Mouse (Mus musculus): Measurements from ENCODE around the gene 0610010K14Rik. TPM values are rescaled to one million over a fixed set of nuclear protein-coding genes. Genes with fewer than 3 reads are reported as not detected.

0610010K14Rik gene
- polyA plus RNA-seq, 1 experiment from 2014 or later, result 125 TPM

GRCm38 (mm10) chr11:70223724-70224123, 14.0 kb downstream of the 0610010K14Rik start:
- Histone ChIP-seq H3K4me1 (peaks cover 64% of the 10 kb centered on the region), H3K4me2 (peak overlapping the region; percentile 71), H3K36me3 (no peaks in the 10 kb centered on the region), H3K9ac (0 out of 2 replicates have a peak overlapping the region, but pooled peaks have one; percentile 24), H3K27ac (replicated peaks) (peak overlapping the region; percentile 81), H3K27me3 (replicated peaks) (peaks cover 60% of the 10 kb centered on the region), H3K9me3 (no peaks in the 10 kb centered on the region), H3K4me3 (peak overlapping the region; percentile 18)
- 61% methylated on average over 9 of the region's 9 CpGs for WGBS
- ATAC-seq (ENCODE audit: extremely low read depth, insufficient number of reproducible peaks, low FRiP score, low TSS enrichment), result no peak

DNA sequence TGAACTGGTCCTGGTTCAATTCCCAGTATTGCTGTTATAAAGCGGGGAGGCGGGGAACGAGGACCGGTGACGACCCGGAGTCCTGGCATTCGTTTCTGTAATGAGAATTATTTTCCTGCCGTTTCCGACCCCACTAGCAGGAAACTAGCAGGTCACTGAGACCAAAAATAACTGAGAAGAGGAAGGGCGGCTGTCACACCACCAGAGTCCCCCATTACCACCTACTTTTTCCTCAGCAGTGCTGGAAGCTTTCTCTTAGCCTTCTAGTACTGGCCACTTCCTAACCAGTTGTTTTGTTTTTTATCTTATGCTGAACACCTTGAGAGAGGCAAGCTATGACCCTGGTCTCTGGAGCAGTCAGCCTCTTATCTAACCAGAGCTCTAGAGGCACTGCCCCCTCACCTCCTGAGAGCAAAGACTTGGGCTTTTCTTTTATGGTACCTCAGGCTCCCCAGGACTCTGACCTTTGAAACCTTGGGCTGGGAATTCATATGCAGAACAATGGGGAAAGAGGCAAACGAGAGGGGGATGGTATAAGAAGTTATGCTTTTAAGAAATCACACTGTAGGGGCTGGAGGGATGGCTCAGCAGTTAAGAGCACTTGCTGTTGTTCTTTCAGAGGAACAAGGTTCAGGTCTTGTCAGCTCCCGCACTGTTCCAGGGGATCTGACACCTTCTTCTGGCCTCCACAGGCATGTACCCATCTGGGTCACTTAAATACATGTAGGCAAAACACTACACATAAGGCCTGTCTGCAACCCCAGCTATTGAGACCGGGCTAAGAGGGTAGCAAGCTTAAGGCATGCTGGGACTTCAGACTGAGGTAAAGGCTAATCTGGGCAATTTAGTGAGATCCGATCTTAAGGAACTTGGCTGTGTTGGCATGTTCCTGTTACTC, 15.9 kb downstream of the 0610010K14Rik start:
- peak overlapping the region; percentile 89 for H3K9ac ChIP-seq
- WGBS, result 10% methylated on average over 14 of the region's 14 CpGs
- no peaks in the 10 kb centered on the region for H3K9me3 ChIP-seq
- H3K27ac ChIP-seq (replicated peaks), result peak overlapping the region; percentile 91
- peak overlapping the region; percentile 62 for H3K4me3 ChIP-seq
- H3K27me3 ChIP-seq (replicated peaks), result peaks cover 58% of the 10 kb centered on the region
- peak overlapping the region; percentile 98 for H3K4me2 ChIP-seq
- H3K4me1 ChIP-seq, result peaks cover 50% of the 10 kb centered on the region
- H3K36me3 ChIP-seq, result peaks cover 10% of the 10 kb centered on the region
- peak; percentile 43; the same call in 1 of the 2 replicates for ATAC-seq (ENCODE audit: extremely low read depth, insufficient number of reproducible peaks, low FRiP score, low TSS enrichment)

DNA sequence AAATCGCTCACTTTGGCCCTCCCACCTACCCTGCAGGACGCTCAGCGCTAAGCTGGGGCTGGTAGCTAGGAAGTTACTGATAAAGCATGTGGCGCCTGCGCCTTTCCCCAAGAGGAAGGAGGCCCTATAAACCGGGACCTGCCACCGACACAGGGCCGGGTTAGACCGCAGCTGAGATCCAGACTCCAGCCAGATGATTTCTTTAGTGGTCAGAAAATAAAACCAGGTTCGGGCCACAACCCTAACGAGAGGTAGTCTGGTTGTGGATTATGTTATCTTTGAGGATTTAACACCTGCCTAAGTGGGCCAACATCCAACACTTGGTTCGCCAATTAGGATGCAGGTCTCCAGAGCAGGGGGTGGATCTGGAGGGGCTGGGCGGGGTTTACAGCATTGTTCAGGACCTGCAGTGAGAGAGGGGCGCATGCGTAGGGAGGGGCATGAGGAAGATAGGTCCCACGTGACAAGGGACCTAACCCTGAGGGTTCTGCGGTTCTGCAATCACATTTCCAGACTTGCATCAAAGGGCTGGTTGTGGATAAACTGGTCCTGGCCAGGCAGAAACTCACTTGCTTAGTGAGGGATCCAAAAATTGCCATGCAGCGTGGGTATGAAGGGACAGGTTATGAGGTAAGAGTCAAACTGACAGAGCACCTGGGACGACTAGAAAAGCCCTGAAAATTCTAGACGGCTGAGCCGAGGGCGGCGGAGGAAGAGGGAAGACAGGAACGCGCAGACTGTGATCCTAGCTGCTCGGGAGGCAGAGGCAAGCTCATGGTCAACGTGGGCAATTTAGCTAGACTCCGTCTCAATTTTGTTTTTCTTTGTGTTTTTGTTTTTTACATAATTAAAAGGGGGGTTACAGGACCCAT, 16.7 kb downstream of the 0610010K14Rik start, which contains the start of gene Slc16a13:
Gene Slc16a13 (minus strand): TSS at position 334 of the 872 bp plus-strand sequence.
- Histone ChIP-seq H3K36me3 (peaks cover 10% of the 10 kb centered on the region), H3K9me3 (no peaks in the 10 kb centered on the region), H3K27me3 (replicated peaks) (peaks cover 58% of the 10 kb centered on the region), H3K27ac (replicated peaks) (peak within 1 kb of the TSS; percentile 91), H3K4me3 (peak within 1 kb of the TSS; percentile 62), H3K9ac (peak within 1 kb of the TSS; percentile 89), H3K4me1 (peaks cover 41% of the 10 kb centered on the region), H3K4me2 (peak within 1 kb of the TSS; percentile 98)
- under 1% methylated on average over 28 of the region's 28 CpGs for WGBS
- ATAC-seq (ENCODE audit: extremely low read depth, insufficient number of reproducible peaks, low FRiP score, low TSS enrichment), result peak; percentile 89

GRCm38 (mm10) chr11:70220323-70220722, 17.4 kb downstream of the 0610010K14Rik start:
- H3K36me3 ChIP-seq, result peaks cover 10% of the 10 kb centered on the region
- no peak for ATAC-seq (ENCODE audit: extremely low read depth, insufficient number of reproducible peaks, low FRiP score, low TSS enrichment)

GRCm38 (mm10) chr11:70219873-70220272, 17.8 kb downstream of the 0610010K14Rik start:
- Histone ChIP-seq H3K4me3 (peak overlapping the region; percentile 62), H3K4me2 (peak overlapping the region; percentile 98), H3K27me3 (replicated peaks) (peaks cover 58% of the 10 kb centered on the region), H3K9ac (peak overlapping the region; percentile 89), H3K27ac (replicated peaks) (peak overlapping the region; percentile 91), H3K36me3 (peaks cover 10% of the 10 kb centered on the region), H3K4me1 (peaks cover 44% of the 10 kb centered on the region), H3K9me3 (no peaks in the 10 kb centered on the region)
- WGBS, result 63% methylated on average over 7 of the region's 7 CpGs
- no peak for ATAC-seq (ENCODE audit: extremely low read depth, insufficient number of reproducible peaks, low FRiP score, low TSS enrichment)

More at GRCm38 (mm10) chr11:70220323-70220722, 17.4 kb downstream of the 0610010K14Rik start:
- peak overlapping the region; percentile 91 for H3K27ac ChIP-seq (replicated peaks)
- peaks cover 58% of the 10 kb centered on the region for H3K27me3 ChIP-seq (replicated peaks)
- H3K9ac ChIP-seq, result peak overlapping the region; percentile 89
- H3K9me3 ChIP-seq, result no peaks in the 10 kb centered on the region
- H3K4me3 ChIP-seq, result peak overlapping the region; percentile 62
- H3K4me1 ChIP-seq, result peaks cover 39% of the 10 kb centered on the region
- peak overlapping the region; percentile 98 for H3K4me2 ChIP-seq
- WGBS, result 2% methylated on average over 24 of the region's 24 CpGs

- no peak overlapping the region for H3K27ac ChIP-seq (replicated peaks)
- H3K9me3 ChIP-seq, result no peaks in the 10 kb centered on the region
- no peak for ATAC-seq (ENCODE audit: extremely low read depth, insufficient number of reproducible peaks, low FRiP score, low TSS enrichment)
- no peak overlapping the region for H3K9ac ChIP-seq
- peak overlapping the region; percentile 98 for H3K4me2 ChIP-seq
- H3K4me3 ChIP-seq, result peak overlapping the region; percentile 62
- peaks cover 48% of the 10 kb centered on the region for H3K4me1 ChIP-seq
- H3K36me3 ChIP-seq, result peaks cover 10% of the 10 kb centered on the region
- peaks cover 58% of the 10 kb centered on the region for H3K27me3 ChIP-seq (replicated peaks)
- 84% methylated on average over 15 of the region's 15 CpGs for WGBS
These were observed 18.8 kb downstream of the 0610010K14Rik start for GRCm38 (mm10) chr11:70218741-70219470.

- Histone ChIP-seq H3K4me1 (peaks cover 51% of the 10 kb centered on the region), H3K9ac (no peak overlapping the region), H3K36me3 (peaks cover 10% of the 10 kb centered on the region), H3K4me2 (no peak overlapping the region; the same call in 1 of the 2 replicates), H3K9me3 (no peaks in the 10 kb centered on the region), H3K27ac (replicated peaks) (no peak overlapping the region), H3K27me3 (replicated peaks) (peaks cover 61% of the 10 kb centered on the region), H3K4me3 (no peak overlapping the region)
- ATAC-seq (ENCODE audit: extremely low read depth, insufficient number of reproducible peaks, low FRiP score, low TSS enrichment), result no peak
- 59% methylated on average over 4 of the region's 4 CpGs for WGBS
These were observed 19.7 kb downstream of the 0610010K14Rik start for GRCm38 (mm10) chr11:70218039-70218438.

- Histone ChIP-seq H3K9ac (no peak overlapping the region), H3K27me3 (replicated peaks) (peaks cover 78% of the 10 kb centered on the region), H3K27ac (replicated peaks) (no peak overlapping the region), H3K4me3 (no peak overlapping the region), H3K9me3 (no peaks in the 10 kb centered on the region), H3K4me1 (peaks cover 37% of the 10 kb centered on the region), H3K4me2 (no peak overlapping the region), H3K36me3 (peaks cover 10% of the 10 kb centered on the region)
- ATAC-seq (ENCODE audit: extremely low read depth, insufficient number of reproducible peaks, low FRiP score, low TSS enrichment), result no peak
- 53% methylated on average over 3 of the region's 3 CpGs for WGBS
These were observed 21.6 kb downstream of the 0610010K14Rik start for GRCm38 (mm10) chr11:70216103-70216502.

DNA sequence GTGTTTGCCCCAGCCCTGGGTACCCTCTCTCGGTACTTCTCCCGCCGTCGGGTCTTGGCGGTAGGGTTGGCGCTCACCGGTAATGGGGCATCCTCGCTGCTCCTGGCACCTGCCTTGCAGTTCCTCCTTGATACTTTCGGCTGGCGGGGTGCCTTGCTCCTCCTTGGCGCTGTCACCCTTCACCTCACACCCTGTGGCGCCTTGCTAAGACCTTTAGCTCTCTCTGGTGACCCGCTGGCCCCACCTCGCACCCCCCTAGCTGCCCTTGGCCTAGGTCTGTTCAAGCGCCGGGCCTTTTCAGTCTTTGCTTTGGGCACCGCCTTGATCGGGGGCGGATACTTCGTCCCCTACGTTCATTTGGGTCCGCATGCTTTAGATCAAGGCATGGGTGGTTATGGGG, 22.4 kb downstream of the 0610010K14Rik start:
- no peak for ATAC-seq (ENCODE audit: extremely low read depth, insufficient number of reproducible peaks, low FRiP score, low TSS enrichment)
- peaks cover 85% of the 10 kb centered on the region for H3K27me3 ChIP-seq (replicated peaks)
- H3K4me2 ChIP-seq, result no peak overlapping the region

GRCm38 (mm10) chr11:70214856-70215209, 22.9 kb downstream of the 0610010K14Rik start:
- Histone ChIP-seq H3K4me1 (peaks cover 32% of the 10 kb centered on the region), H3K36me3 (peaks cover 10% of the 10 kb centered on the region), H3K4me2 (peak overlapping the region; percentile 68), H3K9ac (no peak overlapping the region), H3K27ac (replicated peaks) (no peak overlapping the region), H3K9me3 (no peaks in the 10 kb centered on the region), H3K4me3 (peak overlapping the region; percentile 46), H3K27me3 (replicated peaks) (peaks cover 85% of the 10 kb centered on the region)
- no peak for ATAC-seq (ENCODE audit: extremely low read depth, insufficient number of reproducible peaks, low FRiP score, low TSS enrichment)
- WGBS, result 5% methylated on average over 18 of the region's 18 CpGs

More for the DNA sequence above, 22.4 kb downstream of the 0610010K14Rik start:
- 0 out of 2 replicates have a peak overlapping the region, but pooled peaks have one; percentile 46 for H3K4me3 ChIP-seq
- H3K9me3 ChIP-seq, result no peaks in the 10 kb centered on the region
- H3K4me1 ChIP-seq, result peaks cover 37% of the 10 kb centered on the region
- peaks cover 10% of the 10 kb centered on the region for H3K36me3 ChIP-seq
- WGBS, result 11% methylated on average over 22 of the region's 22 CpGs
- no peak overlapping the region for H3K27ac ChIP-seq (replicated peaks)
- no peak overlapping the region for H3K9ac ChIP-seq
